Comparison of ENCODE assay signal across 8 mouse cellular contexts in the genomic region with DNA sequence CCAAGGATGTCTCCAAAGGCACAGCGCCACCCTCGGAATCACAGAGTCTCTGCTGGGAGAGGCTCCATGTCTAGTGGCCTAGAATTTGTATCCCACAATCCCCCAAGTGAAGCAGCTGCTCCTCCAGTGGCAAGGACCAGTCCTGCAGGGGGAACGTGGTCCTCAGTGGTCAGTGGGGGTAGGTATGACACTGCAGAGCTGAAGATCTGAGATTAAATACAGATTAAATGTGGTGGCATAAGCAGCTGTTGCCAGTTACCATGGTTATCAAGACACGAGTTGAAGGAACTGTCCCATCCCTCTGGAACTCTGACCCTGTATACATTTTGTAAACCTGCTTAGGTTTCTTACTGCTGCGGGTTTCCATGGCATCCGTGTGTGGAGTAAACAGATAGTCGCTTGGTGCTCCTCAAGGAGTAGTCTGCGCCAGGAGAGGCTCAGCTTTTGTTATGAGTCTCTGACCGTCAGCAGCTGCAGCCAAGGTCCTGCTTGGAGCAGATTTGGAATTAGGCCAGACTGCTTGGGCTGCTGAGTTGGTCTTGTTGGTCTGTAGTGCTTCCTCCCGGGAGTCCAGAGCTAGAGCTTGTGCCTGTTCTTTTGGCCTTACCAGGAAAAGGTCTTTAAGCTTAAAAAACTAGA. TPM values are rescaled to one million over a fixed set of nuclear protein-coding genes. Genes with fewer than 3 reads are reported as not detected.
DNase-seq lines count a peak whose midpoint lies in the region; ATAC-seq lines count a peak whose summit lies in the region.

No protein-coding gene starts in this region.

- peaks cover 87% of the 10 kb centered on the region for H3K36me3 ChIP-seq in embryonic facial prominence, embryonic 14.5 days (ENCODE audit: control insufficient read depth, insufficient read depth, low read length)
- H3K36me3 ChIP-seq in embryonic facial prominence, embryonic 10.5 days (replicated peaks) = peaks cover 100% of the 10 kb centered on the region
- peaks cover 41% of the 10 kb centered on the region for H3K36me3 ChIP-seq in stomach, embryonic 14.5 days (ENCODE audit: control insufficient read depth, insufficient read depth, low read length)

- H3K4me3 ChIP-seq in embryonic facial prominence, embryonic 14.5 days (ENCODE audit: low read depth, low read length) = no peak overlapping the region
- H3K4me3 ChIP-seq in embryonic facial prominence, embryonic 10.5 days = no peak overlapping the region
- H3K4me3 ChIP-seq in stomach, embryonic 14.5 days (ENCODE audit: low read depth, low read length) = no peak overlapping the region

- DNase-seq in embryonic facial prominence, embryonic 14.5 days (ENCODE audit: low spot score) = peak; percentile 76
- DNase-seq in embryonic facial prominence, embryonic 10.5 days (ENCODE audit: low spot score) = no peak
- DNase-seq in ovary, adult 18-20 months (ENCODE audit: low spot score) = peak; percentile 81
- no peak for DNase-seq in ovary, postnatal 14 days (ENCODE audit: low spot score)
- peak; percentile 59 for DNase-seq in kidney, postnatal 14 days
- no peak for DNase-seq in spleen, postnatal 10 days (ENCODE audit: low spot score in 2 of 2)
- no peak for DNase-seq in spleen, postnatal 36 days (ENCODE audit: low spot score in 2 of 2)

- no peaks in the 10 kb centered on the region for H3K4me1 ChIP-seq in embryonic facial prominence, embryonic 14.5 days (ENCODE audit: control insufficient read depth, insufficient read depth, low read length)
- H3K4me1 ChIP-seq in embryonic facial prominence, embryonic 10.5 days = no peaks in the 10 kb centered on the region
- no peaks in the 10 kb centered on the region for H3K4me1 ChIP-seq in stomach, embryonic 14.5 days (ENCODE audit: control insufficient read depth, insufficient read depth, low read length)

- peak; percentile 50 for ATAC-seq in embryonic facial prominence, embryonic 14.5 days (ENCODE audit: low read depth)
- ATAC-seq in stomach, embryonic 14.5 days (ENCODE audit: insufficient number of reproducible peaks, insufficient read depth, low FRiP score, low read depth) = peak; percentile 37; the same call in 1 of the 2 replicates

- no peak overlapping the region; the same call in 1 of the 2 replicates for H3K27ac ChIP-seq in embryonic facial prominence, embryonic 14.5 days (replicated peaks; ENCODE audit: low read depth, low read length)
- no peak overlapping the region for H3K27ac ChIP-seq in embryonic facial prominence, embryonic 10.5 days (replicated peaks)
- H3K27ac ChIP-seq in stomach, embryonic 14.5 days (ENCODE audit: low read length) = peak overlapping the region; percentile 27

- no peaks in the 10 kb centered on the region for H3K9me3 ChIP-seq in embryonic facial prominence, embryonic 14.5 days (ENCODE audit: control insufficient read depth, low read length)
- no peaks in the 10 kb centered on the region for H3K9me3 ChIP-seq in embryonic facial prominence, embryonic 10.5 days
- H3K9me3 ChIP-seq in stomach, embryonic 14.5 days (ENCODE audit: control insufficient read depth, low read depth, low read length) = no peaks in the 10 kb centered on the region

- no peaks in the 10 kb centered on the region for H3K27me3 ChIP-seq in embryonic facial prominence, embryonic 14.5 days (replicated peaks; ENCODE audit: control insufficient read depth, insufficient read depth, low read length)
- H3K27me3 ChIP-seq in embryonic facial prominence, embryonic 10.5 days (replicated peaks; ENCODE audit: low read depth, poor library complexity, severe bottlenecking) = no peaks in the 10 kb centered on the region
- no peaks in the 10 kb centered on the region for H3K27me3 ChIP-seq in stomach, embryonic 14.5 days (ENCODE audit: control insufficient read depth, insufficient read depth, low read length)

- no peak overlapping the region for H3K9ac ChIP-seq in embryonic facial prominence, embryonic 14.5 days (ENCODE audit: low read depth, low read length)
- no peak overlapping the region for H3K9ac ChIP-seq in stomach, embryonic 14.5 days (replicated peaks; ENCODE audit: low read depth, low read length)

- 76% methylated on average over 10 of the region's 10 CpGs for WGBS in embryonic facial prominence, embryonic 14.5 days
- 84% methylated on average over 10 of the region's 10 CpGs for WGBS in embryonic facial prominence, embryonic 10.5 days
- WGBS in stomach, embryonic 14.5 days = 55% methylated on average over 10 of the region's 10 CpGs

- no peak overlapping the region for H3K4me2 ChIP-seq in embryonic facial prominence, embryonic 14.5 days (ENCODE audit: low read depth, low read length)
- H3K4me2 ChIP-seq in stomach, embryonic 14.5 days (replicated peaks; ENCODE audit: low read depth, low read length) = no peak overlapping the region

RNA-seq across cellular contexts. Expression of gene Sh2b3, which starts 53.5 kb away (rescaled TPM):
- polyA plus RNA-seq in embryonic facial prominence, embryonic 14.5 days (2014; fragmentation: Nextera tagmentation; extraction: Ambion mirVana) = 17.8 and 18.3 TPM in 2 replicates
- polyA plus RNA-seq in embryonic facial prominence, embryonic 10.5 days (2016; fragmentation: Nextera tagmentation; extraction: Ambion mirVana) = 7.9 TPM in 2 replicates
- polyA plus RNA-seq in stomach, embryonic 14.5 days (2014; fragmentation: Nextera tagmentation; extraction: Ambion mirVana) = 15.4 and 17.2 TPM in 2 replicates

Comparison
In these comparisons a context has a peak if more than half of its experiments do, and no peak if none do; other contexts are left out.
1. DNase-seq: peak in embryonic facial prominence, embryonic 14.5 days (single experiment), ovary, adult 18-20 months (single experiment) and kidney, postnatal 14 days (single experiment); none in embryonic facial prominence, embryonic 10.5 days (single experiment), ovary, postnatal 14 days (single experiment), spleen, postnatal 10 days (0 of 2) and spleen, postnatal 36 days (0 of 2).